Mouse (Mus musculus) MEL-GATA-1-ER (cell line): ENCODE results near the gene Skint11.
"Not testable (repeated sequence)": the region's sequence is repeated elsewhere in the genome, so short reads cannot be mapped to it uniquely, and the experiment has no call there.

ENCODE experiments used
- DNase-seq: peaks from one replicate; pipeline ENCODE4 v3.0.0-alpha.2; 2012; ENCODE audit warnings: low read depth; ENCODE audit errors: extremely low read depth

Gene Skint11

DNA sequence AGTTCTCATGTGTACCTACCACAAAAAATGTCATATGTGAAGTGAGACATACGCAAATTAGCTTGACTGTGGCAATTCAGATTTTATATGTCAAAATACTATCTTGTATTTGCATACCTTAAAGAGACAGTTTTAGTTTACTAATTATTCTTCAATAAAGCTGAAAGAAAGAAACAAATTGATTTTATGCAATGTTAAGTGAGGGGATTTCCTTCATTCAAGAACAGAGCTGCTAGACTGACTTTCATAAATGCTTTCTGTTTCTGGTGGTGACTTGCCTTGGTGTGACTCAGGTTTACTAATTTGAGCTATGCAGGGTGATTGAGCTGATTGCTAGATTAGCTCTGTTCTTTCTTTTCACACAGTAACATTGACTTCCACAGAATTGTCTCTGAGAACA, at the start of gene Skint11:
Gene Skint11 (plus strand): TSS at position 301 of the 400 bp plus-strand sequence.
- no peak for DNase-seq

DNA sequence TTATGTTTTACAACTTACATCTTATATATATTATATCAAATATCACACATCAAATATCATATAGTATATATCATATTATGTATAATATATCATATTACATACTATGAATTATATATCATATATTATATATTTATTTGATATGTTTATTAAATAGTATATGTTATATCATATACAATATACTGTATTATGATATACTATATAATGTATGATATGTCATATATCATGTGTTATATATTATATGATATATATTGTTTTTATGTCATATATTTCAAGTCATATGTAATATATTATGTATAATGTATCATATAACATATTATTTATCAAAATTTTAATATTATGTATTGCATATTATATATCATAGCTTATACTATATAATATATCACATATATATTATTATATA, 2.0 kb upstream of the Skint11 start:
- DNase-seq, result no peak

DNA sequence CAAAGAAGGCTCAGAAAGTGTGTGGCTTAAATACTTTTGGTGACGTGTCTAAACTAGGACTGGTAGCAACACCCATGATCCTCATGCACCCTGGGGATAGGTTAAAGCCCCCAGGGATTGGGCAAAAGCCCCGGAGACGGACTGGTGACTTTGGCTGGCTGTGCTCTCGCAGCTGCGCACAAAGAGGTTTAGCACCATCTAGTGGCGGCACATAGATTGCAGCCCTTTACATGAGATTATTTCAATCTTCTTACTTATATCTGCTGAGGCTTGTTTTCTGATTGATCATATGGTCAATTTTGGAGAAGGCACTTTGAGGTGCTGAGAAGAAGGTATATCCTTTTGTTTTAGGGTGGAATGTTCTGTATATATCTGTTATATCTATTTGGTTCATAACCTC, 9.7 kb downstream of the Skint11 start:
- not testable (repeated sequence) for DNase-seq

GRCm38 (mm10) chr4:114256906-114257305, 93.7 kb downstream of the Skint11 start:
- DNase-seq, result not testable (repeated sequence)
